Mouse (Mus musculus) olfactory bulb, adult 2 months (tissue): ENCODE results near the gene D7Ertd443e.

Experiments used
- CTCF ChIP-seq: fragments of 200-500 bp; IDR thresholded peaks from 2 replicates; pipeline ENCODE4 v1.5.1; 2012; ENCODE audit warnings: low read depth, mild to moderate bottlenecking, low read length, moderate library complexity; ENCODE audit not compliant: insufficient read depth
- POLR2A ChIP-seq: fragments of 200-500 bp; IDR thresholded peaks from 2 replicates; pipeline ENCODE4 v1.6.1; 2012; ENCODE audit warnings: mild to moderate bottlenecking, low read depth, low read length, moderate library complexity; ENCODE audit not compliant: insufficient read depth

GRCm38 (mm10) chr7:134385561-134385960, at the start of gene D7Ertd443e:
- no peak for TF ChIP-seq CTCF
- no peak for TF ChIP-seq POLR2A
